In genomic region chr8:115143530-115144320, GRCm38 (mm10) we compare ENCODE assay signal across 16 mouse cellular contexts.
DNase-seq lines count a peak whose midpoint lies in the region; ATAC-seq lines count a peak whose summit lies in the region.
"Had no signal": no experiment of that assay in that cellular context is flagged by ENCODE, and none has a peak within 500 bp of the region (broad histone marks: within the 10 kb centered on the region; RNA-seq: fewer than 3 reads in every experiment).

No protein-coding gene starts in this region.

- DNase-seq in heart, adult 18-20 months, result no peak
- DNase-seq in embryo, embryonic 10.5 days (ENCODE audit: low spot score), result peak; percentile 67
- peak; percentile 21 for DNase-seq in kidney, adult 18-20 months
- peak; percentile 30 to 60 for DNase-seq in kidney, postnatal 25 days
- no peak for DNase-seq in spleen, postnatal 14 days (ENCODE audit: low spot score in 2 of 2)
- no peak for DNase-seq in cerebellum, adult 11-12 months
- no peak for DNase-seq in lung, postnatal 10 days
- DNase-seq: adrenal gland, postnatal 36 days; lung, adult 18-20 months; right cerebral cortex, postnatal 4 days; thymus, postnatal 14 days had no signal

- ATAC-seq in heart, embryonic 16.5 days (replicated peaks; ENCODE audit: extremely low read depth, insufficient read depth, low FRiP score), result 0 out of 2 replicates have a peak, but pooled peaks have one; percentile 37
- ATAC-seq: intestine, postnatal 0 days had no signal

- H3K9ac ChIP-seq in heart, embryonic 16.5 days (ENCODE audit: low read length), result no peak overlapping the region
- H3K9ac ChIP-seq: stomach, embryonic 15.5 days had no signal

- no peaks in the 10 kb centered on the region for H3K27me3 ChIP-seq in heart, embryonic 16.5 days (ENCODE audit: control insufficient read depth, insufficient read depth, low read length)

- WGBS in heart, embryonic 16.5 days, result 59% methylated on average over 9 of the region's 9 CpGs

- H3K4me2 ChIP-seq in heart, embryonic 16.5 days (ENCODE audit: low read depth, low read length), result no peak overlapping the region
- H3K4me2 ChIP-seq: stomach, embryonic 15.5 days had no signal

- H3K27ac ChIP-seq in heart, embryonic 16.5 days (ENCODE audit: low read length), result no peak overlapping the region
- H3K27ac ChIP-seq: stomach, embryonic 15.5 days had no signal

- H3K36me3 ChIP-seq in heart, embryonic 16.5 days (ENCODE audit: control insufficient read depth, insufficient read depth), result no peaks in the 10 kb centered on the region
- H3K36me3 ChIP-seq: G1E; stomach, embryonic 15.5 days had no signal

- no peak overlapping the region for H3K4me3 ChIP-seq in heart, embryonic 16.5 days (ENCODE audit: low read length)
- H3K4me3 ChIP-seq: erythroblast, embryonic 14.5 days; stomach, embryonic 15.5 days had no signal

- peaks cover 7% of the 10 kb centered on the region; the same call in 1 of the 2 replicates for H3K4me1 ChIP-seq in heart, embryonic 16.5 days (ENCODE audit: control insufficient read depth, insufficient read depth, low read length)
- H3K4me1 ChIP-seq: stomach, embryonic 15.5 days had no signal

- no peaks in the 10 kb centered on the region for H3K9me3 ChIP-seq in heart, embryonic 16.5 days (replicated peaks; ENCODE audit: control insufficient read depth, low read length)
- H3K9me3 ChIP-seq: stomach, embryonic 15.5 days had no signal

Comparison
In these comparisons a context has a peak if more than half of its experiments do, and no peak if none do; other contexts are left out.
1. DNase-seq: peak in embryo, embryonic 10.5 days (single experiment), kidney, adult 18-20 months (single experiment) and kidney, postnatal 25 days (2 of 2); none in heart, adult 18-20 months (0 of 2), spleen, postnatal 14 days (0 of 2), cerebellum, adult 11-12 months (single experiment) and lung, postnatal 10 days (single experiment).